Mouse (Mus musculus) ES-CJ7 (cell line): ENCODE data around the gene Smc4.

Source experiments
- DNase-seq: peaks from one replicate; pipeline ENCODE4 v3.0.0; 2011; ENCODE audit warnings: low read depth, low spot score

Gene Smc4

GRCm38 (mm10) chr3:69004437-69005337, at the start of gene Smc4, which contains the start of gene Ift80:
Gene Smc4 (plus strand): TSS chr3:69004738.
Gene Ift80 (minus strand): TSS chr3:69004570.
- DNase-seq, result peak; percentile 97

GRCm38 (mm10) chr3:68956454-68956853, 48.1 kb upstream of the Smc4 start:
- DNase-seq, result no peak

- DNase-seq, result no peak
Observed at GRCm38 (mm10) chr3:68957413-68957812, 47.1 kb upstream of the Smc4 start.

GRCm38 (mm10) chr3:68964682-68965081, 39.9 kb upstream of the Smc4 start:
- peak; percentile 27 for DNase-seq

- DNase-seq, result no peak
Observed at GRCm38 (mm10) chr3:68966527-68967285, 37.8 kb upstream of the Smc4 start.

GRCm38 (mm10) chr3:68967404-68967803, 37.1 kb upstream of the Smc4 start:
- no peak for DNase-seq

GRCm38 (mm10) chr3:68969091-68969590, 35.4 kb upstream of the Smc4 start:
- DNase-seq, result no peak

- no peak for DNase-seq
Observed at GRCm38 (mm10) chr3:68973574-68973973, 31.0 kb upstream of the Smc4 start.

GRCm38 (mm10) chr3:68974639-68975532, 29.7 kb upstream of the Smc4 start:
- no peak for DNase-seq

GRCm38 (mm10) chr3:68975533-68976490, 28.7 kb upstream of the Smc4 start:
- DNase-seq, result peak; percentile 28

GRCm38 (mm10) chr3:68977696-68978095, 26.8 kb upstream of the Smc4 start:
- no peak for DNase-seq

GRCm38 (mm10) chr3:68979187-68979586, 25.4 kb upstream of the Smc4 start:
- no peak for DNase-seq

- no peak for DNase-seq
Observed at GRCm38 (mm10) chr3:68980898-68981297, 23.6 kb upstream of the Smc4 start.

- no peak for DNase-seq
Observed at GRCm38 (mm10) chr3:68986550-68986949, 18.0 kb upstream of the Smc4 start.

- DNase-seq, result peak; percentile 53
Observed at GRCm38 (mm10) chr3:69002781-69003180, 1.8 kb upstream of the Smc4 start.

- DNase-seq, result no peak
Observed at GRCm38 (mm10) chr3:69004055-69004436, 492 bp upstream of the Smc4 start.

- DNase-seq, result peak; percentile 54
Observed at GRCm38 (mm10) chr3:69005338-69006245, 1.1 kb downstream of the Smc4 start.

- no peak for DNase-seq
Observed at GRCm38 (mm10) chr3:69006246-69006760, 1.8 kb downstream of the Smc4 start.

GRCm38 (mm10) chr3:69008873-69009272, 4.3 kb downstream of the Smc4 start:
- DNase-seq, result no peak
